ENCODE assay signal across 8 mouse cellular contexts in genomic region chr10:117793436-117794030, GRCm38 (mm10). TPM values are rescaled to one million over a fixed set of nuclear protein-coding genes. Genes with fewer than 3 reads are reported as not detected.
DNase-seq lines count a peak whose midpoint lies in the region; ATAC-seq and TF ChIP-seq lines count a peak whose summit lies in the region.

No protein-coding gene starts in this region.

- peaks cover 22% of the 10 kb centered on the region for H3K4me1 ChIP-seq in forebrain, embryonic 10.5 days
- peaks cover 30% of the 10 kb centered on the region for H3K4me1 ChIP-seq in liver, embryonic 13.5 days (replicated peaks)

- peaks cover 36% of the 10 kb centered on the region for H3K79me2 ChIP-seq in C2C12 (ENCODE audit: control insufficient read depth, insufficient read depth)

- peak overlapping the region; percentile 75 for H3K4me2 ChIP-seq in liver, embryonic 13.5 days

- H3K27ac ChIP-seq in forebrain, embryonic 10.5 days, result peak overlapping the region; percentile 93
- H3K27ac ChIP-seq in liver, embryonic 13.5 days, result peak overlapping the region; percentile 78

- H3ac ChIP-seq in C2C12 (ENCODE audit: control insufficient read depth, insufficient read length, low read depth), result peak overlapping the region; percentile 2

- TF ChIP-seq CTCF in C2C12 (IDR thresholded peaks at IDR 0.05; ENCODE audit: control insufficient read depth, insufficient read depth, insufficient read length), result no peak

- peak; percentile 9 for DNase-seq in embryo, embryonic 9.5 days (ENCODE audit: extremely low spot score)
- DNase-seq in embryo, embryonic 11 days, result no peak
- DNase-seq in forebrain, embryonic 10.5 days (ENCODE audit: extremely low spot score, low spot score), result no peak
- peak; percentile 13 for DNase-seq in liver, embryonic 13.5 days
- no peak for DNase-seq in urinary bladder, postnatal 10 days (ENCODE audit: low spot score)
- no peak for DNase-seq in urinary bladder, postnatal 36 days (ENCODE audit: low spot score in 2 of 2)
- no peak for DNase-seq in gastrocnemius, postnatal 4 days (ENCODE audit: low spot score in 2 of 2)

- no peaks in the 10 kb centered on the region for H3K27me3 ChIP-seq in C2C12 (ENCODE audit: control insufficient read depth, insufficient read depth, insufficient read length)
- no peaks in the 10 kb centered on the region for H3K27me3 ChIP-seq in forebrain, embryonic 10.5 days (ENCODE audit: poor library complexity, severe bottlenecking)
- no peaks in the 10 kb centered on the region for H3K27me3 ChIP-seq in liver, embryonic 13.5 days

- peaks cover 16% of the 10 kb centered on the region for H3K36me3 ChIP-seq in C2C12 (ENCODE audit: control insufficient read depth, insufficient read depth)
- H3K36me3 ChIP-seq in forebrain, embryonic 10.5 days (replicated peaks), result peaks cover 20% of the 10 kb centered on the region
- peaks cover 16% of the 10 kb centered on the region for H3K36me3 ChIP-seq in liver, embryonic 13.5 days

- no peak overlapping the region for H3K4me3 ChIP-seq in C2C12 (ENCODE audit: insufficient read depth, poor library complexity, severe bottlenecking)
- peak overlapping the region; percentile 92 for H3K4me3 ChIP-seq in forebrain, embryonic 10.5 days
- peak overlapping the region; percentile 61 for H3K4me3 ChIP-seq in liver, embryonic 13.5 days (replicated peaks)

- no peaks in the 10 kb centered on the region for H3K9me3 ChIP-seq in forebrain, embryonic 10.5 days
- H3K9me3 ChIP-seq in liver, embryonic 13.5 days (replicated peaks), result no peaks in the 10 kb centered on the region; the same call in 1 of the 2 replicates

- peak overlapping the region; percentile 60 for H3K9ac ChIP-seq in liver, embryonic 13.5 days

- peaks cover 29% of the 10 kb centered on the region for H3K79me3 ChIP-seq in C2C12 (ENCODE audit: low read depth)

- 78% methylated on average over 11 of the region's 11 CpGs for WGBS in forebrain, embryonic 10.5 days
- WGBS in liver, embryonic 13.5 days (ENCODE audit: insufficient replicate concordance), result 57% methylated on average over 11 of the region's 11 CpGs

- ATAC-seq in liver, embryonic 13.5 days (ENCODE audit: low read depth), result no peak

TF ChIP-seq in C2C12, 6 proteins besides CTCF, POLR2A, EP300 and RAD21:
- TF ChIP-seq USF1 (IDR thresholded peaks at IDR 0.05; ENCODE audit: low read depth) (no peak), CEBPB (IDR thresholded peaks at IDR 0.05; ENCODE audit: low read depth) (no peak), MYOG (IDR thresholded peaks at IDR 0.05; ENCODE audit: control insufficient read depth, extremely low read depth, insufficient read length) (no peak)

RNA-seq across cellular contexts. Expression of gene Nup107, which starts 1.0 kb away (rescaled TPM):
- polyA plus RNA-seq in C2C12 (2012; fragmentation: generic; extraction: Trizol), result 41.2 TPM
- 113 and 116 TPM in 2 replicates for polyA plus RNA-seq in forebrain, embryonic 10.5 days (2016; fragmentation: Nextera tagmentation; extraction: Ambion mirVana)
- polyA plus RNA-seq in liver, embryonic 13.5 days (2015; fragmentation: Nextera tagmentation; extraction: Ambion mirVana), result 54.8 and 67.3 TPM in 2 replicates
- 10 to 100 TPM; 16.8 to 21.3 TPM for total RNA-seq in gastrocnemius, postnatal 4 days (2021)

RNA-seq across cellular contexts. Expression of gene Slc35e3, which starts 47.4 kb away (rescaled TPM):
- polyA plus RNA-seq in C2C12 (2012; fragmentation: generic; extraction: Trizol), result 12.8 TPM
- polyA plus RNA-seq in forebrain, embryonic 10.5 days (2016; fragmentation: Nextera tagmentation; extraction: Ambion mirVana), result 22.4 TPM in 2 replicates
- 2.7 and 3.2 TPM in 2 replicates for polyA plus RNA-seq in liver, embryonic 13.5 days (2015; fragmentation: Nextera tagmentation; extraction: Ambion mirVana)
- 10 to 100 TPM; 10.3 to 13.2 TPM for total RNA-seq in gastrocnemius, postnatal 4 days (2021)

RNA-seq across cellular contexts. Expression of gene Rap1b, which starts 52.3 kb away (rescaled TPM):
- polyA plus RNA-seq in C2C12 (2012; fragmentation: generic; extraction: Trizol), result 54.9 TPM
- 136 and 141 TPM in 2 replicates for polyA plus RNA-seq in forebrain, embryonic 10.5 days (2016; fragmentation: Nextera tagmentation; extraction: Ambion mirVana)
- 132 and 152 TPM in 2 replicates for polyA plus RNA-seq in liver, embryonic 13.5 days (2015; fragmentation: Nextera tagmentation; extraction: Ambion mirVana)
- 10 to 100 TPM; 69.7 to 77.3 TPM for total RNA-seq in gastrocnemius, postnatal 4 days (2021)

Comparison
In these comparisons a context has a peak if more than half of its experiments do, and no peak if none do; other contexts are left out.
1. DNase-seq: peak in embryo, embryonic 9.5 days (single experiment) and liver, embryonic 13.5 days (single experiment); none in embryo, embryonic 11 days (single experiment), forebrain, embryonic 10.5 days (single experiment), urinary bladder, postnatal 10 days (single experiment), urinary bladder, postnatal 36 days (0 of 2) and gastrocnemius, postnatal 4 days (0 of 2).